Mouse (Mus musculus) lung, embryonic 16.5 days (tissue): ENCODE measurements at regions not wholly inside any gene's neighbourhood (a gene's known extent, or its start where the extent isn't known, plus 50 kb on each side); places are given as distances from the start of the nearest gene placed in this dataset.

Experiments used
- ATAC-seq: fragments of 200-750 bp; cut with Nextera tagmentation; 2 replicates; pipeline ENCODE4 v1.8.0; 2017; ENCODE audit warnings: low read depth, mild to moderate bottlenecking, moderate library complexity
- H3K27ac ChIP-seq: fragments of 300-500 bp; sonication (generic); 2 replicates; pipeline ENCODE4 v1.5.1; 2014; ENCODE audit warnings: mild to moderate bottlenecking, control low read depth, low read length
- H3K27me3 ChIP-seq: fragments of 300-500 bp; sonication (generic); 2 replicates; pipeline ENCODE4 v1.6.1; 2014; ENCODE audit warnings: low read depth, low read length, mixed read lengths; ENCODE audit not compliant: control insufficient read depth, insufficient read depth
- H3K36me3 ChIP-seq: fragments of 300-500 bp; sonication (generic); 2 replicates; pipeline ENCODE4 v1.6.1; 2014; ENCODE audit warnings: low read length; ENCODE audit not compliant: control insufficient read depth, insufficient read depth
- H3K4me1 ChIP-seq: fragments of 300-500 bp; sonication (generic); replicated peaks from 2 replicates; pipeline ENCODE4 v1.6.1; 2014; ENCODE audit warnings: low read length, mixed read lengths; ENCODE audit not compliant: control insufficient read depth, insufficient read depth
- H3K4me2 ChIP-seq: fragments of 300-500 bp; sonication (generic); 2 replicates; pipeline ENCODE4 v1.6.1; 2014; ENCODE audit warnings: low read depth, low read length, control low read depth
- H3K4me3 ChIP-seq: fragments of 300-500 bp; sonication (generic); 2 replicates; pipeline ENCODE4 v1.5.1; 2014; ENCODE audit warnings: mild to moderate bottlenecking, low read length, control low read depth
- H3K9ac ChIP-seq: fragments of 300-500 bp; sonication (generic); 2 replicates; pipeline ENCODE4 v1.6.1; 2014; ENCODE audit warnings: low read length, control low read depth
- H3K9me3 ChIP-seq: fragments of 300-500 bp; sonication (generic); 2 replicates; pipeline ENCODE4 v1.6.1; 2016; ENCODE audit warnings: low read length; ENCODE audit not compliant: control insufficient read depth
- WGBS: fragments of 180-500 bp; shearing (Covaris S2); extraction: QIAGEN DNeasy Blood & Tissue Kit; methylation state at CpG from one replicate; pipeline ENCODE4 v1.1.7; 2014; 5-methylcytosine and 5-hydroxymethylcytosine counted together

DNA sequence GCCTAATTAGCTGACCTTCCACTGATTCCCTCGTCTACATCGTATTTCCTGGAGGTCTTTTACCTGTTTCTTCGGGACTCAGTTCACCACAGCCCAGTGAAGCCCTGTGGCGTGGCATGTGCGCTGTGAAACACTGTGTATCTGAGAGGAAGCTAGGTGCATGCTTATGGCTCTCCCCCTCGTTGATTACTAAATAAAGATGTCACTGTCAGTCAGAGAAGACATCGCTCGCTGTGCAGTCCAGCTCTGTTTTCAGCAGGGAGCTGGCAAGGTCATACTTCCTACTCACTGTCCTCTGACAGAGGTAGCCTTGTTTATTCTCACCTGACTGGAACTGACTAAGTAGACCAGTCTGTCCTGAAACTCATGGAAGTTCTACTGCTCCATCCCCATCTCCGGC is 68.7 kb upstream of the Adrb1 start:
- no peak overlapping the region for H3K4me3 ChIP-seq
- 81% methylated on average over 9 of the region's 9 CpGs for WGBS
- peaks cover 15% of the 10 kb centered on the region for H3K4me1 ChIP-seq
- H3K4me2 ChIP-seq = no peak overlapping the region
- H3K36me3 ChIP-seq = no peaks in the 10 kb centered on the region
- no peaks in the 10 kb centered on the region for H3K9me3 ChIP-seq
- no peak for ATAC-seq
- H3K27me3 ChIP-seq = no peaks in the 10 kb centered on the region
- H3K27ac ChIP-seq = 0 out of 2 replicates have a peak overlapping the region, but pooled peaks have one; percentile 72
- no peak overlapping the region for H3K9ac ChIP-seq

GRCm38 (mm10) chr19:56655330-56655729 is 66.7 kb upstream of the Adrb1 start:
- no peak for ATAC-seq
- Histone ChIP-seq H3K9me3 (no peaks in the 10 kb centered on the region), H3K27me3 (no peaks in the 10 kb centered on the region), H3K4me3 (no peak overlapping the region), H3K9ac (no peak overlapping the region), H3K4me1 (peaks cover 15% of the 10 kb centered on the region), H3K36me3 (no peaks in the 10 kb centered on the region), H3K27ac (no peak overlapping the region), H3K4me2 (no peak overlapping the region)
- WGBS = 66% methylated on average over 9 of the region's 9 CpGs

DNA sequence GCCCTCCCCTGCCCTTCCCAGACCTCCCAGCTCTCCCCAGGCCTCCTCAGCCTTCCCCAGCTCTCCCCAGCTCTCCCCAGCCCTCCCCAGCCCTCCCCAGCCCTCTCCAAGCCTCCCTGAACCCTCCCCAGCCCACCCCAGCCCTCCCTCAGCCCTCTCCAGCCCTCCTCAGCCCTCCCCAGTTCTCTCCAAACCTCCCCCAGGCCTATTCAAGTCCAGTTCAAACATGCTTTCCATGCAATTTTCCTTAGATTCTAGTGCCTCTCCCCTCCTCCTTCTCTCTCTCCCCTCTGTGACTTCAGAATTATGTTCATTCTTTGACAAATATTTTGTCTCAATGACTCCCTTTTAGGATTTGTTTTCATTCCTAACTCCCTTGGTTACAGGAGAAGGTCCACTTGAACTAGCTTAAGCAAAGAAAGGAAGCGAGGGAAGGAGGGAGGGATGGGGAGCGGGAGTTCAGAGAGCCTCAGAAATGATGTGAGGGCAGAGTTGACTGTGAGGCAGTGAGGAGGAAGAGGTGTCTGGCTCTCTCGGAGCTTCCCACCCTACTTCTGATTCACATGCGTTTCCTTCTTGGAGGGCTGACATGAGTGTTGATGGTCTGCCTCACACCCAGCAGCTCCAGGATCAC is 61.3 kb upstream of the Adrb1 start:
- no peak overlapping the region for H3K4me3 ChIP-seq
- ATAC-seq = peak; percentile 81
- H3K27me3 ChIP-seq = no peaks in the 10 kb centered on the region
- H3K9me3 ChIP-seq = no peaks in the 10 kb centered on the region
- peaks cover 16% of the 10 kb centered on the region for H3K4me1 ChIP-seq
- H3K36me3 ChIP-seq = no peaks in the 10 kb centered on the region
- H3K4me2 ChIP-seq = no peak overlapping the region
- H3K9ac ChIP-seq = no peak overlapping the region
- WGBS = 18% methylated on average over 4 of the region's 4 CpGs
- peak overlapping the region; percentile 84 for H3K27ac ChIP-seq

DNA sequence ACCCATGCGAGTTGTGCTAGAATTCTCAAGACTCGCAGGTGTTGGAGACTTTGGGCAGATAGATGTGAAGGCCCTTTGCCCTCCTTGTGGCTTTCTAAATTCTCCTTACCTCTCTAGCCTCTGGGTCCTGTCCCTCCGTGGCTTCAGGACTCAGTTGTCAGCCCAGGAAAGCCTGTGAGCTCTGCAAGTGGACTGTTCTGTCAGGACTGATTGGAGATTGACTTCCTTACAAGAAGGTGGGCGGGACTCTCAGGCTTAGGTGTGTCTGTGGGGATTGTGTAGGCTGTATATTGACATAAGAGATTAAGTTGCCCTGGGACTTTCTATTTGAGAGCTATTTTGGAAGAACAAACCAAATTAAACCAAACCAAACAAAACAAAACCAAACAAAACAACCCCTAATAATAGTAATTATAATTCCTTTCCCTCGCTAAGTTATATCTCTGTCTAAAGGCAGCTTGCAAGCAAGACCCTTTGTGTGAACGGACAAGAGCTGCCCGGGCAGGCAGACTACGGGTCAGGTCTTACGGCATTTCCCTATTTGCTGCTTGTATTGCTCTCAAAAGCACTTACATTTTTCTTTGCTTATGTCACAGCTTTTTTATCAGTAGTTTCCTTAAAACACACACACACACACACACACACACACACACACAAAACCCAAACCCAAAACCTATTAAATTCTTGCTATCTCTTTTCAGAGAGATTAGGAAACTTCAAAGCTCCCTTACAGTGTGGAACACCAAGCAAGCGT is 58.3 kb upstream of the Adrb1 start:
- Histone ChIP-seq H3K4me2 (no peak overlapping the region), H3K4me1 (peaks cover 18% of the 10 kb centered on the region), H3K27me3 (no peaks in the 10 kb centered on the region), H3K27ac (peak overlapping the region; percentile 73), H3K9me3 (no peaks in the 10 kb centered on the region), H3K4me3 (no peak overlapping the region), H3K36me3 (no peaks in the 10 kb centered on the region), H3K9ac (0 out of 2 replicates have a peak overlapping the region, but pooled peaks have one; percentile 12)
- ATAC-seq = peak; percentile 64; the same call in 1 of the 2 replicates
- 48% methylated on average over 10 of the region's 10 CpGs for WGBS

- Histone ChIP-seq H3K9me3 (no peaks in the 10 kb centered on the region), H3K4me2 (no peak overlapping the region), H3K9ac (no peak overlapping the region), H3K27me3 (no peaks in the 10 kb centered on the region), H3K27ac (peak overlapping the region; percentile 73), H3K4me3 (no peak overlapping the region), H3K4me1 (peaks cover 21% of the 10 kb centered on the region), H3K36me3 (no peaks in the 10 kb centered on the region)
- peak; percentile 4; the same call in 1 of the 2 replicates for ATAC-seq
- 60% methylated on average over 10 of the region's 10 CpGs for WGBS
These were observed 57.7 kb upstream of the Adrb1 start for GRCm38 (mm10) chr19:56664307-56664775.

DNA sequence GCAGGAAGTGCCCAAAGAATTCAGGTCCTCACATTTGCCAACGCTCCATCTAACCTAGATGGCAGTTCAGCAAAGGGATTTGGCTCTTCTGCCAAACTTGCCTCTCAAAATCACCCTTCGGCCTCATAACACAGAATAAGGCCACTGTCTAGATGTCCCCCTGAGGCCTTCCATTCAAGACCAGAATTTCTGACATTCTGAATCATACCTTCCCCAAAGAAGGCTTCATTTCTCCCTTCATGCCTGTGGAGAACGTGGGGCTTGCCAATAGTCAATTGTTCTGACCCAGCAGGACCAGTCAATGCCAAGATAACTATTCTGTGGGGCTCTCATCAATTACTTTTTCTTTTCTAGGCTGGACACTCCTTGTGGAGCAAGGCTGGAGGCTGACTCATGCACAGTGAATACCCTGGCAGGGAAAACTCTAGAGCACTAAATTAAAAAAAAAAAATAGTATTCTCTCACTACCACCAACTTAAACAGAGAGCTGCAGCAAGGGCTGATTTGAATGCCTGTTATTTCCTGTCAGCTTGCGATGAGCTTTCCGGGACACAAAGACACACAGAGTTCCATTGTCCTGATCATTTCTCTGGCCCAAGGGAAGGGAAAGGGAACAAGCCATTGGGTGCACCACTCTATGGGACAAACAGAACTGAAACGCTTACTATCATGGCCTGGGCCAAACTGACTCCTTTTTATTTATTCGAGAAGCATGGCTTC is 56.9 kb upstream of the Adrb1 start:
- no peak overlapping the region for H3K4me2 ChIP-seq
- peak overlapping the region; percentile 73 for H3K27ac ChIP-seq
- 75% methylated on average over 7 of the region's 7 CpGs for WGBS
- peaks cover 21% of the 10 kb centered on the region for H3K4me1 ChIP-seq
- no peak overlapping the region for H3K9ac ChIP-seq
- no peaks in the 10 kb centered on the region for H3K9me3 ChIP-seq
- H3K36me3 ChIP-seq = no peaks in the 10 kb centered on the region
- no peak overlapping the region for H3K4me3 ChIP-seq
- no peaks in the 10 kb centered on the region for H3K27me3 ChIP-seq
- no peak for ATAC-seq

- H3K4me1 ChIP-seq = peaks cover 19% of the 10 kb centered on the region
- WGBS = 88% methylated on average over 1 of the region's 1 CpGs
- no peaks in the 10 kb centered on the region for H3K9me3 ChIP-seq
- no peak overlapping the region for H3K9ac ChIP-seq
- H3K27ac ChIP-seq = no peak overlapping the region
- no peaks in the 10 kb centered on the region for H3K27me3 ChIP-seq
- H3K36me3 ChIP-seq = no peaks in the 10 kb centered on the region
- no peak for ATAC-seq
- no peak overlapping the region for H3K4me2 ChIP-seq
- no peak overlapping the region for H3K4me3 ChIP-seq
These were observed 56.0 kb upstream of the Adrb1 start for GRCm38 (mm10) chr19:56665972-56666371.

DNA sequence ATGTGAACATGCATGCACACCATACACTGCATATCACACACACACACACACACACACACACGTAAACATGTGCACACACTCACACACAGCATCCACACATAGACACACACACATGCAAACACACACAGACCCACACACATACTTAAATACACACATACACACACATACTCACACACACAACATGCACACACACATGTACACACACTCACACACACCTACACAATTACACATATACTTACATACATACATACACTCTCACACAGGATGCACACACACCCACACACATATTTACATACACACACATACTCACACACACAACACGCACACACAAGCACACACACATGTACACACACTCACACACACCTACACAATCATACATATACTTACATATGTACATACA is 54.1 kb upstream of the Adrb1 start:
- ATAC-seq = no peak
- no peak overlapping the region for H3K4me2 ChIP-seq
- H3K9me3 ChIP-seq = no peaks in the 10 kb centered on the region
- no peak overlapping the region for H3K27ac ChIP-seq
- H3K9ac ChIP-seq = no peak overlapping the region
- H3K4me3 ChIP-seq = no peak overlapping the region
- no peaks in the 10 kb centered on the region for H3K27me3 ChIP-seq
- 92% methylated on average over 2 of the region's 2 CpGs for WGBS
- H3K36me3 ChIP-seq = no peaks in the 10 kb centered on the region
- H3K4me1 ChIP-seq = peaks cover 18% of the 10 kb centered on the region

GRCm38 (mm10) chr19:56668991-56669390 is 53.0 kb upstream of the Adrb1 start:
- 29% methylated on average over 7 of the region's 7 CpGs for WGBS
- Histone ChIP-seq H3K9me3 (no peaks in the 10 kb centered on the region), H3K36me3 (no peaks in the 10 kb centered on the region), H3K4me3 (no peak overlapping the region), H3K9ac (peak overlapping the region; percentile 11; the same call in 1 of the 2 replicates), H3K4me1 (peaks cover 13% of the 10 kb centered on the region), H3K4me2 (peak overlapping the region; percentile 10; the same call in 1 of the 2 replicates), H3K27ac (peak overlapping the region; percentile 81), H3K27me3 (no peaks in the 10 kb centered on the region)
- peak; percentile 80 for ATAC-seq
